Mouse (Mus musculus): Measurements from ENCODE around the gene Rnf43.

- TF ChIP-seq POLR2A (IDR thresholded peaks at IDR 0.05; ENCODE audit: low read depth, low read length), result no peak
- TF ChIP-seq CTCF (IDR thresholded peaks at IDR 0.05; ENCODE audit: extremely low read depth, insufficient read depth, insufficient read length, insufficient replicate concordance), result no peak
These were observed 45.0 kb downstream of the Rnf43 start for GRCm38 (mm10) chr11:87707570-87707969.
